Mouse (Mus musculus): ENCODE data around the gene Scai.

- no peak for TF ChIP-seq POLR2A (IDR thresholded peaks at IDR 0.05; ENCODE audit: low read depth, low read length)
- TF ChIP-seq CTCF (IDR thresholded peaks at IDR 0.05; ENCODE audit: extremely low read depth, insufficient read depth, insufficient read length, insufficient replicate concordance), result no peak
These were observed 125.7 kb downstream of the Scai start for GRCm38 (mm10) chr2:39064687-39065399.

Data from spleen, adult 2 months (tissue).